Mouse (Mus musculus): ENCODE results near the gene Tysnd1. TPM values are rescaled to one million over a fixed set of nuclear protein-coding genes. Genes with fewer than 3 reads are reported as not detected.
A peak's percentile ranks its signal among the peaks of the same experiment; 100 is the strongest.

Gene Tysnd1
- polyA plus RNA-seq, 1 experiment from 2014 or later: 40.0 TPM

DNA sequence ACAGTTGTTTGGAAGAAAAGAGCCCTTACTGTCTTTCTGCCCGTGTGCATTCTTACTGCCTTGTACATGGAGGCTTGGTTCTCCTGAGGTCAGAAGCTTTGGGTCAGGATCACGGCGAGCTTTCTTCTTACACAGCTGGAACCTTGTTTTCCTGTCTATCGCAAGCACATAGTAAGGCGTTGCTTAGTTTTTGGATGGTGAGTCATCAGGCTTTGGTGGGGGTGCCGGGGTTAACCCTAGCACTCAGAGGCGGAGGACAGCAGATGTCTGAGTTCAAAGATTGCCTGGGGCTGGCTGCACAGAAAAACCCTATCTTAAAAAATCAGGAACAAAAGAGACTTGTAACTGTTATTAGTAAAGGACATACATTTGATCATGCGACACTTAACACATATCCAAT, 33.4 kb upstream of the Tysnd1 start:
- H3K36me3 ChIP-seq: peaks cover 48% of the 10 kb centered on the region

DNA sequence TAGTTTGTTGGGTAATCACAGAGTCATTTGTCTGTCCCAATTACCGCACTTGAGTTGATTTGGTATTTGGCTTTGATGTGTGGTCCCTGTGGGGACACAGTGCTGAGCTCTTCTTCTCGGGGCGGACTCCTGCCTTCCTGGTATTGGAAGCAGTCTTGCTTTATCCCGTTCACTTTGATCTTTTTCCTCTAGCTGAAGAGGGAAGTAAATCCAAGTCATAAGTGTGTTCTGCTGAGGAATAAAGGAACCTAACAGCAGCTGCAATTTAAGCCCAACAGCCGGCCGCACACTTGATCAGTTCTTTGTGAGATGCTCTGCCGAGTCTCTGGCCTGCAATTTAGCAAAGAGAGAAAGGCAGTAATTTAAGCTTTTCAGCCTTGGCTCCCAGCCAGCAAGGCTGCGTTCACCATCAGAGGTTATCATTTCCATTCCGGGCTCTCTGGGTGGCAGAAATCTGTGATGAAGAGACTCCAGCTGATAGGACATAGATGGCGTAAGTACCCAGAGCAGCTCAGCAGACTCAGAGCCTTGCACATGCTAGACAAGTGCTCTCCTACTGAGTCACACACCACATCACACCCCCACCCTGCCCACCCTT, 32.8 kb upstream of the Tysnd1 start:
- H3K36me3 ChIP-seq: peaks cover 53% of the 10 kb centered on the region
- 0 out of 2 replicates have a peak, but pooled peaks have one; percentile 24 for ATAC-seq (ENCODE audit: insufficient number of reproducible peaks, low FRiP score, low TSS enrichment, low read depth)
- no peak overlapping the region for H3K9ac ChIP-seq
- H3K27ac ChIP-seq (replicated peaks): 0 out of 2 replicates have a peak overlapping the region, but pooled peaks have one; percentile 34
- 42% methylated on average over 10 of the region's 10 CpGs for WGBS
- H3K27me3 ChIP-seq: no peaks in the 10 kb centered on the region
- peaks cover 4% of the 10 kb centered on the region; the same call in 1 of the 2 replicates for H3K4me1 ChIP-seq
- H3K4me2 ChIP-seq (replicated peaks): no peak overlapping the region
- H3K4me3 ChIP-seq (replicated peaks): no peak overlapping the region
- no peaks in the 10 kb centered on the region for H3K9me3 ChIP-seq (replicated peaks)

More for the DNA sequence above, 33.4 kb upstream of the Tysnd1 start:
- Histone ChIP-seq H3K4me1 (peaks cover 4% of the 10 kb centered on the region; the same call in 1 of the 2 replicates), H3K4me3 (replicated peaks) (no peak overlapping the region), H3K27ac (replicated peaks) (no peak overlapping the region), H3K4me2 (replicated peaks) (no peak overlapping the region), H3K9ac (no peak overlapping the region), H3K9me3 (replicated peaks) (no peaks in the 10 kb centered on the region), H3K27me3 (no peaks in the 10 kb centered on the region)
- WGBS: 62% methylated on average over 8 of the region's 8 CpGs
- no peak for ATAC-seq (ENCODE audit: insufficient number of reproducible peaks, low FRiP score, low TSS enrichment, low read depth)

DNA sequence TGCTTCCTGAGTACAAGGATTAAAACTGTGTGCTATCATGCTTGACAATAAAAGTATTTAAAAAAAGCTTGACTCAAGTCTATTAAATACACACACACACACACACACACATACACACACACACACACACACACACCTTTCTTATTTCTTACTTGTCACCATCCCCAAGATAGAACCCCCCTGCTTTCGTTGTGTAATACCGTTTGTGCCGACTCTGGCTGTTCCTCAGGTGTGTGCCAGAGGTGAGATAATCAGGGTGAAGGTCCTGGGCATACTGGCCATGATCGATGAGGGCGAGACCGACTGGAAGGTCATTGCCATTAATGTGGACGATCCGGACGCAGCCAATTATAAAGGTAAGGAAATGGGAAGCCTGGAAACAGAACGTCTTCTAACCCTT, 30.2 kb upstream of the Tysnd1 start:
- ATAC-seq (ENCODE audit: insufficient number of reproducible peaks, low FRiP score, low TSS enrichment, low read depth): no peak
- no peaks in the 10 kb centered on the region for H3K9me3 ChIP-seq (replicated peaks)
- H3K9ac ChIP-seq: no peak overlapping the region
- WGBS: 96% methylated on average over 10 of the region's 10 CpGs
- H3K4me1 ChIP-seq: peaks cover 4% of the 10 kb centered on the region; the same call in 1 of the 2 replicates
- H3K27me3 ChIP-seq: no peaks in the 10 kb centered on the region
- H3K4me3 ChIP-seq (replicated peaks): no peak overlapping the region
- H3K4me2 ChIP-seq (replicated peaks): no peak overlapping the region
- H3K27ac ChIP-seq (replicated peaks): no peak overlapping the region
- H3K36me3 ChIP-seq: peaks cover 70% of the 10 kb centered on the region

DNA sequence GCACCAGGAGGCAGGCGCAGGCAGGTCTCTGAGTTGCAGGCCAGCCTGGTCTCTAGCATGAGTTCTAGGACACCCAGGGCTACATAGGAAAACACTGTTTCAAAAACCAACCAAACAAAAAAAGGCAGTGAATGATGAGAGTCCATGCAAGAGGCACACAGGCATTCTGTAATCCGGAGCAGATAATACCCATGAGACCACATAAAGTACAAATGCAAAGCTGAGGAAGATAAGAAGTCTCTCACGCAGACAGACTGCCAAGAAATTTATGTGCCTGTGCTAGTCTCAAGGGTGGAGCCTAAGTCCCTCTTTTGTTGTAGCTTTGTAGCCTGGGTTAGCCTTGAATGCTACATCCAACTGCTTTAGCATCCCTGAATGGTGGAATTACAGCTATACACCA, 29.7 kb upstream of the Tysnd1 start:
- ATAC-seq (ENCODE audit: insufficient number of reproducible peaks, low FRiP score, low TSS enrichment, low read depth): no peak
- Histone ChIP-seq H3K36me3 (peaks cover 71% of the 10 kb centered on the region), H3K4me1 (peaks cover 4% of the 10 kb centered on the region; the same call in 1 of the 2 replicates), H3K27ac (replicated peaks) (no peak overlapping the region), H3K9me3 (replicated peaks) (no peaks in the 10 kb centered on the region), H3K4me3 (replicated peaks) (no peak overlapping the region), H3K4me2 (replicated peaks) (no peak overlapping the region), H3K9ac (no peak overlapping the region), H3K27me3 (no peaks in the 10 kb centered on the region)
- WGBS: 89% methylated on average over 3 of the region's 3 CpGs

DNA sequence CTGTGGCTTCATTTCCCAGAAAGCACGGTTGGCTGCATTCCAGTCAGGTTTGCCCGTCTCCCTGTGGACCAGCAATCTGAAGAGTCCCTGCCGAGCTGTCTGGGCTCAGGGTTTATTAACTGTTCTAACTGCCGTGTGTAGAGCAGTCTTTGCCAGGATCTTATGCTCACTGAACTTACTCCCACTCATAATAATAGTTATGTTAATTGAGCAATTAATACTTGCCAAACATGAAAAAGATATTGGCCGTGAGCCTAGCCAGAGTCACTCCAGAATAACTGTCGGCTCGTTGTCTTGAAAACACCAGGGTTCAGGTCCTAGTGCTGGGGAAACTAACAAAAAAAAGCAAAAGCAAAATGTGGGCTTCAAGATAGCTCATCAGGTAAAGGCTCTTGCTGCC, 26.0 kb upstream of the Tysnd1 start:
- H3K9me3 ChIP-seq (replicated peaks): no peaks in the 10 kb centered on the region
- H3K4me2 ChIP-seq (replicated peaks): no peak overlapping the region
- no peak overlapping the region for H3K9ac ChIP-seq
- H3K36me3 ChIP-seq: peaks cover 82% of the 10 kb centered on the region
- H3K27ac ChIP-seq (replicated peaks): no peak overlapping the region
- 80% methylated on average over 7 of the region's 7 CpGs for WGBS
- ATAC-seq (ENCODE audit: insufficient number of reproducible peaks, low FRiP score, low TSS enrichment, low read depth): no peak
- no peaks in the 10 kb centered on the region for H3K4me1 ChIP-seq
- H3K4me3 ChIP-seq (replicated peaks): no peak overlapping the region
- no peaks in the 10 kb centered on the region for H3K27me3 ChIP-seq

DNA sequence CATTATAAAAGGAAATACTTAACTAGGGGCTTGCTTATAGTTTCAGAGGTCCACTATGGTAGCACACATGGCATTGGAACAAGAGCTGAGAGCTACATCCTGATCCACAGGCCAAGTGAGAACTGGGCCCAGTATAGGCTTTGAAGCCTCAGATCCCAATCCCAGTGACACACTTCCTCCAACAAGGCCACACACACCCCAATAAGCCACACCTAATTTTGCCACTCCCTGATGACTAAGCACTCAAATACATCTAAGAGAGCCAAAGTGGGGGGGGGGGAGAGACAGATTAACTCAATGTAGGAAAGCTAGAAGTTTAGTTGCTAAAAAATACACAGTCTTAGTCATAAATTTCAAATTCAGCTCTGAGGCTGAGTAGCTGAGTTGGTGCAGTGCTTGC, 25.4 kb upstream of the Tysnd1 start:
- Histone ChIP-seq H3K27me3 (no peaks in the 10 kb centered on the region), H3K36me3 (peaks cover 85% of the 10 kb centered on the region), H3K4me2 (replicated peaks) (no peak overlapping the region), H3K4me3 (replicated peaks) (no peak overlapping the region), H3K9me3 (replicated peaks) (no peaks in the 10 kb centered on the region), H3K9ac (no peak overlapping the region), H3K27ac (replicated peaks) (no peak overlapping the region), H3K4me1 (no peaks in the 10 kb centered on the region)
- ATAC-seq (ENCODE audit: insufficient number of reproducible peaks, low FRiP score, low TSS enrichment, low read depth): no peak

GRCm38 (mm10) chr10:61670758-61671157, 24.6 kb upstream of the Tysnd1 start:
- Histone ChIP-seq H3K9ac (no peak overlapping the region), H3K4me2 (replicated peaks) (no peak overlapping the region), H3K27ac (replicated peaks) (no peak overlapping the region), H3K9me3 (replicated peaks) (no peaks in the 10 kb centered on the region), H3K27me3 (no peaks in the 10 kb centered on the region), H3K4me1 (no peaks in the 10 kb centered on the region), H3K36me3 (peaks cover 83% of the 10 kb centered on the region), H3K4me3 (replicated peaks) (no peak overlapping the region)
- WGBS: 94% methylated on average over 3 of the region's 3 CpGs
- ATAC-seq (ENCODE audit: insufficient number of reproducible peaks, low FRiP score, low TSS enrichment, low read depth): no peak

- no peaks in the 10 kb centered on the region for H3K9me3 ChIP-seq (replicated peaks)
- H3K4me1 ChIP-seq: 0 out of 2 replicates have a peak, but pooled peaks cover 3% of the 10 kb centered on the region
- no peak overlapping the region for H3K4me2 ChIP-seq (replicated peaks)
- no peak for ATAC-seq (ENCODE audit: insufficient number of reproducible peaks, low FRiP score, low TSS enrichment, low read depth)
- H3K36me3 ChIP-seq: peaks cover 41% of the 10 kb centered on the region
- WGBS: 75% methylated on average over 3 of the region's 3 CpGs
- no peak overlapping the region for H3K27ac ChIP-seq (replicated peaks)
- H3K4me3 ChIP-seq (replicated peaks): no peak overlapping the region
- no peaks in the 10 kb centered on the region for H3K27me3 ChIP-seq
- no peak overlapping the region for H3K9ac ChIP-seq
Measured at GRCm38 (mm10) chr10:61675935-61676334, 19.4 kb upstream of the Tysnd1 start.

GRCm38 (mm10) chr10:61679545-61679944, 15.8 kb upstream of the Tysnd1 start:
- WGBS: 35% methylated on average over 9 of the region's 9 CpGs
- peaks cover 15% of the 10 kb centered on the region for H3K36me3 ChIP-seq
- H3K4me3 ChIP-seq (replicated peaks): peak overlapping the region; percentile 88
- H3K27me3 ChIP-seq: no peaks in the 10 kb centered on the region
- peak overlapping the region; percentile 60 for H3K4me2 ChIP-seq (replicated peaks)
- H3K9me3 ChIP-seq (replicated peaks): no peaks in the 10 kb centered on the region
- peaks cover 22% of the 10 kb centered on the region for H3K4me1 ChIP-seq
- ATAC-seq (ENCODE audit: insufficient number of reproducible peaks, low FRiP score, low TSS enrichment, low read depth): no peak
- H3K27ac ChIP-seq (replicated peaks): peak overlapping the region; percentile 91
- peak overlapping the region; percentile 72 for H3K9ac ChIP-seq

DNA sequence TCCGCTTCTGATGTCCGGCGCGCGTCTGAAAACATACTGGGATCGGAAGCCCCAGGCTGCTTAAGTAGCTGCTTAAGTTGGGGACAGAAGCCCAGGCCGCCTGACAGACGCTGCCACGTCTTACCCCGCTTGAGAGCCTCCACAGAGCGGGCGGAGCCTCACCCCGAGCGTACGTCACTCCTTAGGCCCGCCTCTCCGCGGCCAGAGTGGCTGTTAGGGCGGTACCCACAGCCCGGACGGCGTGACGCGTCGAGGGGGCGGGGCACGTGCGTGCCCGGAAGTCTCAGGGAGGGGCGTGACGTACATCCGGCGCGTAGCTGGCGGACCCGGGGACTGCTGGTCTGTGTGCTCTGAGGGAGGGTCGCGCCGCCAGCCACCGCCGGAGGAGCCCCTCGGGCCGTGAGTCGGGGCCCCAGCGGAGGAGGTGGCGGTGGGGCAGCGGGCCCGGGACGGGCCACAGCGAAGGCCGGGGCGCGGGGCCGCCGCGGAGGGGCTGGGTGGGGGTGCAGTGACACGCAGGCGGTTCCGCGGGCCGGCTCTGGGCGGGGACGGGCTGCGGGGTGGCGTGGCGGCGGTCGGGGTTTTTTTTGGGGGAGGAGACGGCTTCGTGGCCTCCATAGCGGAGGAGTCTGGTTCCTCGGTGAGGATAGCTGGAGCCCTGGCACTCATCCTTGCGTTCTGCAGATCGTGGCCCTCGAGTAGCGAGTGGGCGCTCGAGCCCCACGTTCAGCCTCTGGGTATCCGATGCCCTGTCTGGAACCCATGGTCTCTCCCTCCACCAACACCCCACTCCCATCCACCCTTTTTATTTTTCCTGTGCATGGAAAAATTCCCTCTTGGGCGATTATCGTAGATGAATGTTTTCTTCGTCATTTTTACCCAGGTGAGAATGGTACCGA, 15.1 kb upstream of the Tysnd1 start, which contains the start of gene Sar1a:
TSS of gene Sar1a (plus strand) at position 285 of the 899 bp plus-strand sequence.
- Histone ChIP-seq H3K9me3 (replicated peaks) (no peaks in the 10 kb centered on the region), H3K4me2 (replicated peaks) (peak within 1 kb of the TSS; percentile 60), H3K4me1 (peaks cover 22% of the 10 kb centered on the region), H3K36me3 (peaks cover 15% of the 10 kb centered on the region), H3K27ac (replicated peaks) (peak within 1 kb of the TSS; percentile 93), H3K4me3 (replicated peaks) (peak within 1 kb of the TSS; percentile 88), H3K27me3 (no peaks in the 10 kb centered on the region), H3K9ac (peak within 1 kb of the TSS; percentile 99)
- ATAC-seq (ENCODE audit: insufficient number of reproducible peaks, low FRiP score, low TSS enrichment, low read depth): peak; percentile 100
- under 1% methylated on average over 84 of the region's 84 CpGs for WGBS

DNA sequence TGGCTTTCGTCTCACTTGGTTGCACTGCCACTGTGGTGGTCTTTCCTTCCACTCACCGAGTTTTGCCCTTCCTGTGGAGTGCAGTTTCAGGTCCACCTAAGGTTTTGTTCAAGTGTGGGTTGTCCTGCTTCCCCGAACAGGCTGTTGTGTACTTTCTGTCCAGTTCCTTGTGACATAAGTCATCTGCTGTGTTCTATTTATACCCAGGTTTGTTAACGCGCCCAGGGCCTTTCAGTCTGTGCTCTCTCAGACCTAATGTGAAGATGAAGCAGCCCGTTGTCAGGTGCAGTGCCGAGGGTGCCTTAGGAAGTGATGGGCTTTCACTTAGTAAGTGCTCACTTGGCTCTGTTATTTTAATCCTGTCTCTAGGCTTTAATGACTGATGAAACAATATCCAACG, 5.9 kb upstream of the Tysnd1 start:
- H3K27me3 ChIP-seq: no peaks in the 10 kb centered on the region
- WGBS: 82% methylated on average over 8 of the region's 8 CpGs

More for the DNA sequence above, 5.9 kb upstream of the Tysnd1 start:
- Histone ChIP-seq H3K4me2 (replicated peaks) (no peak overlapping the region), H3K36me3 (peaks cover 84% of the 10 kb centered on the region), H3K9me3 (replicated peaks) (no peaks in the 10 kb centered on the region), H3K4me1 (no peaks in the 10 kb centered on the region), H3K4me3 (replicated peaks) (no peak overlapping the region), H3K9ac (no peak overlapping the region), H3K27ac (replicated peaks) (no peak overlapping the region)
- no peak for ATAC-seq (ENCODE audit: insufficient number of reproducible peaks, low FRiP score, low TSS enrichment, low read depth)
